In the genomic region with DNA sequence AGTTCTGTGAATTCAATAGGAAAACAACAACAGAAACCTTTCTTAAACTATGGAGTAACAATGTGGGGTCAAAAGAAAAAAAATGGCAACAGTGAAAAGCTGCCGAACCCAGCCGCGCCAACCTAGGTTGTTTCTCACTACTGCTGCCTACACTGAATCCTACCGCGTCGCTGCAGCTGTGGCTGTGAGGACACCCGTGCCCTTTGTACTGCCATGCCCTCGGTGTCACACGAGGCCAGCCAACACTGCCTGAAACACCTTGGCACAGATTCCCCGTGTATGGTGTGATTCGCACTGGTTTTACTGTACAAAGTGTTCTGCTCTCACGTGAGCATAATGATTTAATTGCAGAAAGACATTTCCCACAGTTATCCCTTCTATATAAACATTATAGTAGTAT, we compare ENCODE assay signal across 8 mouse cellular contexts. TPM values are rescaled to one million over a fixed set of nuclear protein-coding genes. Genes with fewer than 3 reads are reported as not detected.
DNase-seq lines count a peak whose midpoint lies in the region; ATAC-seq lines count a peak whose summit lies in the region.

No protein-coding gene starts in this region.

- peak; percentile 20 for ATAC-seq in CD4-positive, CD25-positive, alpha-beta regulatory T cell, adult 4 months
- no peak for ATAC-seq in embryonic facial prominence, embryonic 11.5 days (replicated peaks; ENCODE audit: insufficient number of reproducible peaks, low FRiP score, low TSS enrichment, low read depth)
- ATAC-seq in heart, embryonic 14.5 days (ENCODE audit: insufficient number of reproducible peaks, insufficient read depth, low FRiP score, low read depth): no peak
- ATAC-seq in stomach, embryonic 16.5 days (ENCODE audit: insufficient read depth, low FRiP score): peak; percentile 41; the same call in 1 of the 2 replicates

- H3K4me1 ChIP-seq in embryonic facial prominence, embryonic 11.5 days (ENCODE audit: control insufficient read depth, insufficient read depth, low read length): peaks cover 2% of the 10 kb centered on the region; the same call in 1 of the 2 replicates
- peaks cover 3 to 6% of the 10 kb centered on the region in 2 experiments; a peak in 3 of 4 replicates for H3K4me1 ChIP-seq in heart, embryonic 14.5 days (ENCODE audit: control insufficient read depth in 2 of 2, insufficient read depth in 2 of 2, low read length in 2 of 2)
- H3K4me1 ChIP-seq in megakaryocyte, embryonic 14.5 days: peaks cover 20% of the 10 kb centered on the region
- H3K4me1 ChIP-seq in stomach, embryonic 16.5 days (ENCODE audit: control insufficient read depth, insufficient read depth, low read length): peaks cover 12% of the 10 kb centered on the region

- no peaks in the 10 kb centered on the region for H3K27me3 ChIP-seq in embryonic facial prominence, embryonic 11.5 days (ENCODE audit: control insufficient read depth, insufficient read depth, low read length)
- no peaks in the 10 kb centered on the region for H3K27me3 ChIP-seq in heart, embryonic 14.5 days (ENCODE audit: control insufficient read depth, insufficient read depth, low read length)
- H3K27me3 ChIP-seq in megakaryocyte, embryonic 14.5 days (replicated peaks): peaks cover 5% of the 10 kb centered on the region
- no peaks in the 10 kb centered on the region for H3K27me3 ChIP-seq in stomach, embryonic 16.5 days (ENCODE audit: control insufficient read depth, insufficient read depth, low read length)

- H3K4me3 ChIP-seq in embryonic facial prominence, embryonic 11.5 days (ENCODE audit: low read depth, low read length): peak overlapping the region; percentile 79
- peak overlapping the region; percentile 64 to 78 for H3K4me3 ChIP-seq in heart, embryonic 14.5 days (ENCODE audit: control insufficient read depth in 1 of 2, insufficient read depth in 1 of 2, low read depth in 1 of 2, low read length in 2 of 2)
- peak overlapping the region; percentile 99 for H3K4me3 ChIP-seq in megakaryocyte, embryonic 14.5 days (replicated peaks)
- peak overlapping the region; percentile 67 for H3K4me3 ChIP-seq in stomach, embryonic 16.5 days (replicated peaks; ENCODE audit: low read length)

- H3K4me2 ChIP-seq in embryonic facial prominence, embryonic 11.5 days (ENCODE audit: low read depth, low read length): peak overlapping the region; percentile 65
- peak overlapping the region; percentile 67 for H3K4me2 ChIP-seq in heart, embryonic 14.5 days (ENCODE audit: low read length)
- H3K4me2 ChIP-seq in stomach, embryonic 16.5 days (ENCODE audit: low read depth, low read length): peak overlapping the region; percentile 60

- H3K9me3 ChIP-seq in embryonic facial prominence, embryonic 11.5 days (replicated peaks; ENCODE audit: control insufficient read depth, low read length): no peaks in the 10 kb centered on the region
- H3K9me3 ChIP-seq in heart, embryonic 14.5 days (ENCODE audit: control insufficient read depth, low read length): no peaks in the 10 kb centered on the region
- no peaks in the 10 kb centered on the region for H3K9me3 ChIP-seq in megakaryocyte, embryonic 14.5 days
- H3K9me3 ChIP-seq in stomach, embryonic 16.5 days (replicated peaks; ENCODE audit: control insufficient read depth, low read length): no peaks in the 10 kb centered on the region

- no peak overlapping the region for H3K27ac ChIP-seq in embryonic facial prominence, embryonic 11.5 days (replicated peaks; ENCODE audit: low read depth, low read length)
- H3K27ac ChIP-seq in heart, embryonic 14.5 days (replicated peaks in 1 of 2; ENCODE audit: control insufficient read depth in 1 of 2, insufficient read depth in 1 of 2, low read depth in 2 of 2, low read length in 2 of 2): peak overlapping the region; percentile 37 to 91; a peak in 3 of 4 replicates
- H3K27ac ChIP-seq in stomach, embryonic 16.5 days (ENCODE audit: low read length): no peak overlapping the region

- H3K36me3 ChIP-seq in embryonic facial prominence, embryonic 11.5 days (replicated peaks; ENCODE audit: control insufficient read depth, insufficient read depth, low read depth, low read length): no peaks in the 10 kb centered on the region
- H3K36me3 ChIP-seq in heart, embryonic 14.5 days (ENCODE audit: control insufficient read depth, insufficient read depth, low read length): peaks cover 31% of the 10 kb centered on the region
- peaks cover 21% of the 10 kb centered on the region for H3K36me3 ChIP-seq in megakaryocyte, embryonic 14.5 days (replicated peaks; ENCODE audit: low read length)
- peaks cover 3% of the 10 kb centered on the region; the same call in 1 of the 2 replicates for H3K36me3 ChIP-seq in stomach, embryonic 16.5 days (ENCODE audit: control insufficient read depth, insufficient read depth, low read length)

- DNase-seq in R1 (ENCODE audit: low read depth, low spot score): peak; percentile 14
- peak; percentile 10 for DNase-seq in embryonic facial prominence, embryonic 11.5 days (ENCODE audit: low spot score)
- peak; percentile 69 for DNase-seq in kidney, postnatal 14 days
- DNase-seq in layer of hippocampus, postnatal 14 days (ENCODE audit: low spot score in 2 of 2): no peak

- 21% methylated on average over 12 of the region's 12 CpGs for WGBS in embryonic facial prominence, embryonic 11.5 days
- 15% methylated on average over 12 of the region's 12 CpGs for WGBS in heart, embryonic 14.5 days
- 14% methylated on average over 12 of the region's 12 CpGs for WGBS in stomach, embryonic 16.5 days

- H3K9ac ChIP-seq in embryonic facial prominence, embryonic 11.5 days (replicated peaks; ENCODE audit: low read length): no peak overlapping the region; the same call in 1 of the 2 replicates
- H3K9ac ChIP-seq in heart, embryonic 14.5 days (ENCODE audit: low read length): peak overlapping the region; percentile 94
- peak overlapping the region; percentile 88 for H3K9ac ChIP-seq in stomach, embryonic 16.5 days (ENCODE audit: low read length)

RNA-seq across cellular contexts. Expression of gene Dlat, which starts 0.9 kb away (rescaled TPM):
- 10 to 100 TPM; 13.4 to 13.6 TPM for polyA plus RNA-seq in CD4-positive, CD25-positive, alpha-beta regulatory T cell, adult 4 months (2017; shearing (Covaris generic))
- polyA plus RNA-seq in embryonic facial prominence, embryonic 11.5 days (2014; fragmentation: Nextera tagmentation; extraction: Ambion mirVana): 61.2 and 65.6 TPM in 2 replicates
- 161 TPM in 2 replicates for polyA plus RNA-seq in heart, embryonic 14.5 days (2014; fragmentation: Nextera tagmentation; extraction: Ambion mirVana)
- 10.9 and 18.4 TPM in 2 replicates for polyA plus RNA-seq in megakaryocyte, embryonic 14.5 days (2012; ENCODE audit: insufficient read depth, low replicate concordance)
- polyA plus RNA-seq in stomach, embryonic 16.5 days (2015; fragmentation: Nextera tagmentation; extraction: Ambion mirVana): 40.5 and 49.8 TPM in 2 replicates
- total RNA-seq in layer of hippocampus, postnatal 14 days (2021): 100 to 1,000 TPM; 142 to 149 TPM

RNA-seq across cellular contexts. Expression of gene Nkapd1, which starts 43.2 kb away (rescaled TPM):
- 10 to 100 TPM; 15.1 to 17.0 TPM for polyA plus RNA-seq in CD4-positive, CD25-positive, alpha-beta regulatory T cell, adult 4 months (2017; shearing (Covaris generic))
- 30.8 and 35.3 TPM in 2 replicates for polyA plus RNA-seq in embryonic facial prominence, embryonic 11.5 days (2014; fragmentation: Nextera tagmentation; extraction: Ambion mirVana)
- polyA plus RNA-seq in heart, embryonic 14.5 days (2014; fragmentation: Nextera tagmentation; extraction: Ambion mirVana): 15.4 and 18.3 TPM in 2 replicates
- 2.9 and 3.9 TPM in 2 replicates for polyA plus RNA-seq in megakaryocyte, embryonic 14.5 days (2012; ENCODE audit: insufficient read depth, low replicate concordance)
- 15.5 and 18.2 TPM in 2 replicates for polyA plus RNA-seq in stomach, embryonic 16.5 days (2015; fragmentation: Nextera tagmentation; extraction: Ambion mirVana)
- total RNA-seq in layer of hippocampus, postnatal 14 days (2021): 10 to 100 TPM; 22.9 to 23.9 TPM

RNA-seq across cellular contexts. Expression of gene Pih1d2, which starts 43.3 kb away (rescaled TPM):
- polyA plus RNA-seq in CD4-positive, CD25-positive, alpha-beta regulatory T cell, adult 4 months (2017; shearing (Covaris generic)): under 1 TPM; 0.38 to 0.56 TPM
- polyA plus RNA-seq in embryonic facial prominence, embryonic 11.5 days (2014; fragmentation: Nextera tagmentation; extraction: Ambion mirVana): 3.1 and 5.3 TPM in 2 replicates
- polyA plus RNA-seq in heart, embryonic 14.5 days (2014; fragmentation: Nextera tagmentation; extraction: Ambion mirVana): 1.9 TPM in 2 replicates
- polyA plus RNA-seq in megakaryocyte, embryonic 14.5 days (2012; ENCODE audit: insufficient read depth, low replicate concordance): 0.19 TPM in 1 of 2 replicates, not detected in the other
- polyA plus RNA-seq in stomach, embryonic 16.5 days (2015; fragmentation: Nextera tagmentation; extraction: Ambion mirVana): 3.7 and 3.9 TPM in 2 replicates
- total RNA-seq in layer of hippocampus, postnatal 14 days (2021): 1 to 10 TPM; 2.7 to 3.6 TPM

RNA-seq across cellular contexts. Expression of gene Timm8b, which starts 56.7 kb away (rescaled TPM):
- polyA plus RNA-seq in CD4-positive, CD25-positive, alpha-beta regulatory T cell, adult 4 months (2017; shearing (Covaris generic)): 100 to 1,000 TPM in 1 of 2 experiments, 10 to 100 TPM in 1; 82.9 to 101 TPM
- 301 and 326 TPM in 2 replicates for polyA plus RNA-seq in embryonic facial prominence, embryonic 11.5 days (2014; fragmentation: Nextera tagmentation; extraction: Ambion mirVana)
- 338 and 373 TPM in 2 replicates for polyA plus RNA-seq in heart, embryonic 14.5 days (2014; fragmentation: Nextera tagmentation; extraction: Ambion mirVana)
- 8.5 and 23.8 TPM in 2 replicates for polyA plus RNA-seq in megakaryocyte, embryonic 14.5 days (2012; ENCODE audit: insufficient read depth, low replicate concordance)
- 204 and 234 TPM in 2 replicates for polyA plus RNA-seq in stomach, embryonic 16.5 days (2015; fragmentation: Nextera tagmentation; extraction: Ambion mirVana)
- total RNA-seq in layer of hippocampus, postnatal 14 days (2021): 100 to 1,000 TPM; 251 to 256 TPM

RNA-seq across cellular contexts. Expression of gene Sdhd, which starts 56.8 kb away (rescaled TPM):
- 100 to 1,000 TPM; 152 to 183 TPM for polyA plus RNA-seq in CD4-positive, CD25-positive, alpha-beta regulatory T cell, adult 4 months (2017; shearing (Covaris generic))
- polyA plus RNA-seq in embryonic facial prominence, embryonic 11.5 days (2014; fragmentation: Nextera tagmentation; extraction: Ambion mirVana): 302 and 308 TPM in 2 replicates
- 751 and 787 TPM in 2 replicates for polyA plus RNA-seq in heart, embryonic 14.5 days (2014; fragmentation: Nextera tagmentation; extraction: Ambion mirVana)
- 6.3 and 16.9 TPM in 2 replicates for polyA plus RNA-seq in megakaryocyte, embryonic 14.5 days (2012; ENCODE audit: insufficient read depth, low replicate concordance)
- 380 and 381 TPM in 2 replicates for polyA plus RNA-seq in stomach, embryonic 16.5 days (2015; fragmentation: Nextera tagmentation; extraction: Ambion mirVana)
- 100 to 1,000 TPM; 140 to 146 TPM for total RNA-seq in layer of hippocampus, postnatal 14 days (2021)

Comparison
In these comparisons a context has a peak if more than half of its experiments do, and no peak if none do; other contexts are left out.
1. ATAC-seq: peak in CD4-positive, CD25-positive, alpha-beta regulatory T cell, adult 4 months (single experiment) and stomach, embryonic 16.5 days (single experiment); none in embryonic facial prominence, embryonic 11.5 days (single experiment) and heart, embryonic 14.5 days (single experiment).
2. DNase-seq: peak in R1 (single experiment), embryonic facial prominence, embryonic 11.5 days (single experiment) and kidney, postnatal 14 days (single experiment); none in layer of hippocampus, postnatal 14 days (0 of 2).
3. H3K27ac ChIP-seq: peak in heart, embryonic 14.5 days (2 of 2); none in embryonic facial prominence, embryonic 11.5 days (single experiment) and stomach, embryonic 16.5 days (single experiment).
4. Peak in every context shown above with its lines, with median percentiles within 50 percentile points of each other: H3K4me2 ChIP-seq and H3K4me3 ChIP-seq.